Mouse (Mus musculus) urinary bladder, postnatal 10 days (tissue): ENCODE measurements around the gene Ano10.
"Not testable (repeated sequence)": the region's sequence is repeated elsewhere in the genome, so short reads cannot be mapped to it uniquely, and the experiment has no call there.

Experiments used
- DNase-seq: peaks from one replicate; pipeline ENCODE4 v3.0.0; 2022; ENCODE audit warnings: low spot score

Ano10 gene

GRCm38 (mm10) chr9:122198621-122199020 is 95.6 kb downstream of the Ano10 start:
- no peak for DNase-seq

GRCm38 (mm10) chr9:122197021-122197420 is 97.2 kb downstream of the Ano10 start:
- no peak for DNase-seq

- no peak for DNase-seq
These were observed 99.1 kb downstream of the Ano10 start for GRCm38 (mm10) chr9:122195042-122195682.

GRCm38 (mm10) chr9:122193823-122194222 is 100.4 kb downstream of the Ano10 start:
- no peak for DNase-seq

- no peak for DNase-seq
These were observed 100.9 kb downstream of the Ano10 start for GRCm38 (mm10) chr9:122193361-122193760.

- no peak for DNase-seq
These were observed 105.5 kb downstream of the Ano10 start for GRCm38 (mm10) chr9:122188724-122189123.

GRCm38 (mm10) chr9:122187451-122187921 is 106.7 kb downstream of the Ano10 start:
- DNase-seq: no peak

GRCm38 (mm10) chr9:122186643-122187226 is 107.5 kb downstream of the Ano10 start:
- no peak for DNase-seq

GRCm38 (mm10) chr9:122185953-122186352 is 108.3 kb downstream of the Ano10 start:
- DNase-seq: no peak

GRCm38 (mm10) chr9:122185061-122185460 is 109.2 kb downstream of the Ano10 start:
- peak; percentile 47 for DNase-seq

GRCm38 (mm10) chr9:122184329-122184728 is 109.9 kb downstream of the Ano10 start:
- no peak for DNase-seq

- no peak for DNase-seq
These were observed 111.1 kb downstream of the Ano10 start for GRCm38 (mm10) chr9:122183074-122183473.

- DNase-seq: no peak
These were observed 114.1 kb downstream of the Ano10 start for GRCm38 (mm10) chr9:122180105-122180504.

GRCm38 (mm10) chr9:122178427-122178826 is 115.8 kb downstream of the Ano10 start:
- no peak for DNase-seq

- no peak for DNase-seq
These were observed 116.7 kb downstream of the Ano10 start for GRCm38 (mm10) chr9:122177256-122178220.

- no peak for DNase-seq
These were observed 119.5 kb downstream of the Ano10 start for GRCm38 (mm10) chr9:122174723-122175122.

- DNase-seq: no peak
These were observed 120.6 kb downstream of the Ano10 start for GRCm38 (mm10) chr9:122173405-122174233.

GRCm38 (mm10) chr9:122172612-122173186 is 121.5 kb downstream of the Ano10 start:
- DNase-seq: no peak

GRCm38 (mm10) chr9:122169901-122170300 is 124.3 kb downstream of the Ano10 start:
- DNase-seq: no peak

GRCm38 (mm10) chr9:122167719-122168118 is 126.5 kb downstream of the Ano10 start:
- not testable (repeated sequence) for DNase-seq

- no peak for DNase-seq
These were observed 129.7 kb downstream of the Ano10 start for GRCm38 (mm10) chr9:122164535-122164934.
